Mouse (Mus musculus): Measurements from ENCODE around the gene Trap1.
A peak's percentile ranks its signal among the peaks of the same experiment; 100 is the strongest.
"Not testable (repeated sequence)": the region's sequence is repeated elsewhere in the genome, so short reads cannot be mapped to it uniquely, and the experiment has no call there.

The Trap1 gene

GRCm38 (mm10) chr16:4077384-4078061, at the start of gene Trap1:
Trap1 (minus strand) TSS chr16:4077827.
- DNase-seq = peak; percentile 90 to 95

- no peak for DNase-seq
These were observed 39.4 kb upstream of the Trap1 start for GRCm38 (mm10) chr16:4117072-4117471.

GRCm38 (mm10) chr16:4100374-4100773, 22.7 kb upstream of the Trap1 start:
- DNase-seq = no peak

- DNase-seq = no peak
These were observed 19.9 kb upstream of the Trap1 start for GRCm38 (mm10) chr16:4097521-4097920.

GRCm38 (mm10) chr16:4096898-4097297, 19.3 kb upstream of the Trap1 start:
- DNase-seq = no peak

GRCm38 (mm10) chr16:4096141-4096540, 18.5 kb upstream of the Trap1 start:
- DNase-seq = no peak

GRCm38 (mm10) chr16:4087214-4087913, 9.7 kb upstream of the Trap1 start:
- DNase-seq = no peak

- no peak for DNase-seq
These were observed 8.3 kb upstream of the Trap1 start for GRCm38 (mm10) chr16:4085851-4086387.

GRCm38 (mm10) chr16:4085051-4085450, 7.4 kb upstream of the Trap1 start:
- DNase-seq = no peak

- DNase-seq = not testable (repeated sequence)
These were observed 2.8 kb upstream of the Trap1 start for GRCm38 (mm10) chr16:4080419-4080818.

- DNase-seq = no peak
These were observed 2.0 kb upstream of the Trap1 start for GRCm38 (mm10) chr16:4079656-4080055.

- DNase-seq = not testable (repeated sequence)
These were observed 675 bp upstream of the Trap1 start for GRCm38 (mm10) chr16:4078302-4078701.

- no peak for DNase-seq
These were observed 2.8 kb downstream of the Trap1 start for GRCm38 (mm10) chr16:4074836-4075235.

- DNase-seq = no peak
These were observed 3.3 kb downstream of the Trap1 start for GRCm38 (mm10) chr16:4074297-4074696.

- peak in 1 of 2 experiments; percentile 59 for DNase-seq
These were observed 9.0 kb downstream of the Trap1 start for GRCm38 (mm10) chr16:4068588-4068987.

- no peak for DNase-seq
These were observed 12.7 kb downstream of the Trap1 start for GRCm38 (mm10) chr16:4064945-4065344.

GRCm38 (mm10) chr16:4053811-4054210, 23.8 kb downstream of the Trap1 start:
- no peak for DNase-seq

GRCm38 (mm10) chr16:4052601-4053000, 25.0 kb downstream of the Trap1 start:
- DNase-seq = peak; percentile 33 to 37

GRCm38 (mm10) chr16:4045524-4045923, 32.1 kb downstream of the Trap1 start:
- DNase-seq = peak in 1 of 2 experiments; percentile 29

GRCm38 (mm10) chr16:4044093-4044492, 33.5 kb downstream of the Trap1 start:
- DNase-seq = peak; percentile 63 to 74

GRCm38 (mm10) chr16:4041646-4042045, 36.0 kb downstream of the Trap1 start:
- DNase-seq = peak; percentile 46 to 63

GRCm38 (mm10) chr16:4040206-4040605, 37.4 kb downstream of the Trap1 start:
- no peak for DNase-seq

GRCm38 (mm10) chr16:4037690-4038089, 39.9 kb downstream of the Trap1 start:
- DNase-seq = peak in 1 of 2 experiments; percentile 47

GRCm38 (mm10) chr16:4036807-4037206, 40.8 kb downstream of the Trap1 start, which contains the start of gene Dnase1:
Dnase1 (plus strand) TSS chr16:4036942.
- DNase-seq = peak; percentile 55 to 73
